ENCODE assay signal across 17 mouse cellular contexts in the genomic region with DNA sequence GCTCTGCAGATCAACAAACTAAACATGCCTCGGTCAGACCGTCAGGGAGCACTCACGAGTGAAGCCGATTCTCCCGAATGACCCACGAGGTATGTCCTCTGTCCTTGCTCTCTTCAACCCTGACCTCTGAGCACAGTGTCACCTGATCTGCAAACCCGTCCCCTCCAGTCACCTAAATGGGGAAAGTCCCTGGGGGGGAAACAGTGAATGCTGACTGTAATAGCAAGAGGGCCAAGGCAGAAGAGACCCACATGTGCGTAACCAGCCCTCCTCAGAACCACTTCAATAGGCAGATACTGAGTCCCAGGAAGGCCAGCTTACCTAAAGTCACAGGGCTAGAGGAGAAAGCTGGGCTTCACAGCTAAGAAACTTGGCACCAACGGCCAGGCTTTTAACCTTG.
"Had no signal": no experiment of that assay in that cellular context is flagged by ENCODE, and none has a peak within 500 bp of the region (broad histone marks: within the 10 kb centered on the region; RNA-seq: fewer than 3 reads in every experiment).

No protein-coding gene starts in this region.

- ATAC-seq: liver, postnatal 0 days; lung, postnatal 0 days; midbrain, embryonic 15.5 days had no signal

- H3K4me2 ChIP-seq: lung, embryonic 15.5 days; midbrain, embryonic 12.5 days; midbrain, embryonic 15.5 days; neural tube, embryonic 12.5 days; stomach, embryonic 15.5 days had no signal

- H3K4me3 ChIP-seq: lung, embryonic 15.5 days; megakaryocyte, embryonic 14.5 days; midbrain, embryonic 12.5 days; midbrain, embryonic 15.5 days; neural tube, embryonic 12.5 days; stomach, embryonic 15.5 days had no signal

- H3K27me3 ChIP-seq: lung, embryonic 15.5 days; midbrain, embryonic 12.5 days; midbrain, embryonic 15.5 days; neural tube, embryonic 12.5 days; stomach, embryonic 15.5 days had no signal

- H3K27ac ChIP-seq: lung, embryonic 15.5 days; macrophage; midbrain, embryonic 12.5 days; midbrain, embryonic 15.5 days; neural tube, embryonic 12.5 days; stomach, embryonic 15.5 days; stomach, postnatal 0 days had no signal

- H3K9ac ChIP-seq: liver, postnatal 0 days; lung, embryonic 15.5 days; midbrain, embryonic 12.5 days; midbrain, embryonic 15.5 days; neural tube, embryonic 12.5 days; stomach, embryonic 15.5 days had no signal

- DNase-seq: liver, postnatal 0 days; lung, adult 2 months; lung, postnatal 14 days; lung, postnatal 36 days; right cerebral cortex, postnatal 14 days; thymus, adult 2 months; thymus, postnatal 25 days; thymus, postnatal 4 days had no signal

- H3K36me3 ChIP-seq: lung, embryonic 15.5 days; midbrain, embryonic 12.5 days; midbrain, embryonic 15.5 days; neural tube, embryonic 12.5 days; stomach, embryonic 15.5 days had no signal

- H3K9me3 ChIP-seq: lung, embryonic 15.5 days; megakaryocyte, embryonic 14.5 days; midbrain, embryonic 12.5 days; midbrain, embryonic 15.5 days; neural tube, embryonic 12.5 days; stomach, embryonic 15.5 days had no signal

- H3K4me1 ChIP-seq: stomach, embryonic 15.5 days had no signal
